Mouse (Mus musculus) macrophage (primary cell): ENCODE measurements around the gene Coro1b. TPM values are rescaled to one million over a fixed set of nuclear protein-coding genes. Genes with fewer than 3 reads are reported as not detected.

Experiments used
- H3K27ac ChIP-seq: fragments of 350-480 bp; formaldehyde crosslinking; 2 replicates; pipeline ENCODE4 v1.9.0; 2021
- H3K36me3 ChIP-seq: fragments of 350-480 bp; formaldehyde crosslinking; 2 replicates; pipeline ENCODE4 v1.9.0; 2021; ENCODE audit errors: inconsistent target
- H3K4me3 ChIP-seq: fragments of 350-480 bp; formaldehyde crosslinking; 2 replicates; pipeline ENCODE4 v1.9.0; 2021; ENCODE audit errors: inconsistent target
- H3K79me2 ChIP-seq: fragments of 350-480 bp; formaldehyde crosslinking; 2 replicates; pipeline ENCODE4 v1.9.0; 2021; ENCODE audit errors: inconsistent target
- WGBS: methylation state at CpG from one replicate; pipeline ENCODE4 v1.1.7; 2026; ENCODE audit warnings: inconsistent platforms; ENCODE audit not compliant: missing documents; 5-methylcytosine and 5-hydroxymethylcytosine counted together
- polyA plus RNA-seq: library from polyadenylated mRNA; stranded (reverse); fragments of 250-400 nt; gene quantifications from 3 replicates; pipeline ENCODE4 v1.2.4, GENCODE M21; 2018; ENCODE audit warnings: inconsistent platforms

Coro1b gene
- polyA plus RNA-seq, 1 experiment from 2014 or later, result 357 TPM

DNA sequence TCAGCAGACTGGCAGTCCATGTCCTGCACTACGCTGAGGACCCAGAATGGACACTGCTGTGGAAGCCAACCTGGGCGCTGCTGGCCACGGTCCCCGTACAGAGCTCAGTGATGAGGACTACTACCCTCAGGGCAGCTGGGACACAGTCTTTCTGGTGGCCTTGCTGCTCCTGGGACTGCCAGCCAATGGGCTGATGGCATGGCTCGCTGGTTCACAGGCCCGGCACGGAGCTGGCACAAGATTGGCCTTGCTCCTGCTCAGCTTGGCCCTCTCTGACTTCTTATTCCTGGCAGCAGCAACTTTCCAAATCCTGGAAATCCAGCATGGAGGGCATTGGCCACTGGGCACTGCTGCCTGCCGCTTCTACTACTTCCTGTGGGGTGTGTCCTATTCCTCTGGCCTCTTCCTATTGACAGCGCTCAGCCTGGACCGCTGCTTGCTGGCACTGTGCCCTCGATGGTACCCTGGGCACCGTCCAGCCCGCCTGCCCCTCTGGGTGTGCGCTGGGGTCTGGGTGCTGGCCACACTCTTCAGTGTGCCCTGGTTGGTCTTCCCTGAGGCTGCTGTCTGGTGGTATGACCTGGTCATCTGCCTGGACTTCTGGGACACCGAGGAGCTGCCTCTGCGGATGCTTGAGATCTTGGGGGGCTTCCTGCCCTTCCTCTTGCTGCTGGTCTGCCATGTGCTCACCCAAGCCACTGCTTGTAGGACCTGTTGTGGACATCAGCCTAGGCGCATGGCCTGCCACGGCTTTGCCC lies 5.8 kb upstream of the Coro1b start:
- Histone ChIP-seq H3K27ac (no peak overlapping the region), H3K36me3 (no peaks in the 10 kb centered on the region), H3K79me2 (no peaks in the 10 kb centered on the region), H3K4me3 (no peak overlapping the region)
- WGBS, result 95% methylated on average over 18 of the region's 18 CpGs

DNA sequence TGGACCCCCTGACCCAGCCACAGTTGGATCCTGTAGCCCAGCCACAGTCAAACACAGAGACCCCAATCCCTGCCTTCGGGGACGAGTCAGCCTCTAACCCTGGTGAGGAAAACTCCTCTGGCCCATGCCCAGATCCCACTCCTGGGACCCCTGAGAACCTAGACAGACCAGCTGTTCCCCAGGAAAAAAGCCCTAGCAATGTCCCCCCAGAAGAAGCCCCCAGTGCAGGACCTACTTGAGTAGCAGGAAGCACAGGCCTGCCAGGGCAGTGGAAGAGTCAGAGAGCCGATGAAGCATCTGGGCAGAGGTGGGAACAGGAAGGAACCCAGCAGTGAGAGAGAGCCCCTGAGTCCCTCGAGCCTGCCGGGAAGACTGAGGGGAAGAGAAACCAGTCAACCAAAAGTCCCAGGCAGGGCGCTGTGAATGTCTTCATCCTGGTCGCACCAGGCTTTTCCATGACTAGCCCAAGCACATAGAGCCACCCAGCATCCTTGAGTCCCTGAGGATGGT lies 4.6 kb upstream of the Coro1b start, which contains the start of gene Cabp4:
Gene Cabp4, minus strand, starts transcription at position 275 of the 510 bp plus-strand sequence.
- H3K36me3 ChIP-seq, result no peaks in the 10 kb centered on the region
- H3K27ac ChIP-seq, result no peak within 1 kb of the TSS
- H3K79me2 ChIP-seq, result peaks cover 3% of the 10 kb centered on the region
- 61% methylated on average over 7 of the region's 7 CpGs for WGBS
- H3K4me3 ChIP-seq, result no peak within 1 kb of the TSS

DNA sequence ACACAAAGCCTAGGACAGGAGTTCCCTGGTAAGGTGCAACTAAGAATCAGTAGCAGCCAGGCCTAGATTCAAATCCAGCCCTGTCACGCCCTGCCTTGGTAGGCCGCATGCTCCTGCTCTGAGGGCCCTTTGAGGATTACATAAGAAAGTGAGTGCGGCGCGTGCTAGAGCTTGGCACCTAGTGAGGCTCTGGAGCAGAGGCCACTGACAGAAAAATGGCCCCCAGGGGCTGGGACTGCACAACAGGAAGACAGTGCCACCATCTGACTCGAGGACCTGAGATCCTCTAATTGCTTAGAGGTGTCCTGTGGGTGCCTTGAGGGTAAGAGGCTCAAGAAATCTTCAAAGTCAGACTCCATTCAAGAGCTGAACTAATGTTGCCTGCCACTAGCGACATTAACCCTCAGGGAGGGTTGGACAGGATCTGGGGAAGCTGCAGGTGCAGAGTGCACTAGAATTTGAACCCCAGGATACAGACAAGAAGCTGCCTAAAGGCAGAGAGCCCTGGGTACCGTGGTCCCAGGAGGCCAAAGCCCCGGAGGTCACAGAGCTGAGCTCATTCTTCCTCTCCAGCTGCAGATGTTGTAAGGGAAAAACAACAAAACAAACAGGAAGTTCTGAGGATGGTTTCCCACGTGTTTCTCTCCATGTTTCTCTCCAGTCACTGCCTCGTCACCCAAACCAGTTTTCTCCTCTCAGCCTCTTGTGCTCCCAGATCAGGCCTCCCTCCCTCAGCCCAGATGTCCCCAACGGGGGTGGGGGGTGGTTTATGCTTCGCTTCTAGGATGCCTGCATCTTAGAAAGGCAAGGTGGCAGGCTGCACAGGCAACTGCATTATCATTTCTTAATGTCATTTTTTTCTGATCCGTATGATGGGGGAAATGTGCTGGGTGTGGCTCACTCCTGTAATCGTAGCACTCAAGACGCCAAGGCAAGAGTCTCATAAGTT lies 3.6 kb upstream of the Coro1b start:
- H3K27ac ChIP-seq, result no peak overlapping the region
- 69% methylated on average over 15 of the region's 16 CpGs for WGBS

DNA sequence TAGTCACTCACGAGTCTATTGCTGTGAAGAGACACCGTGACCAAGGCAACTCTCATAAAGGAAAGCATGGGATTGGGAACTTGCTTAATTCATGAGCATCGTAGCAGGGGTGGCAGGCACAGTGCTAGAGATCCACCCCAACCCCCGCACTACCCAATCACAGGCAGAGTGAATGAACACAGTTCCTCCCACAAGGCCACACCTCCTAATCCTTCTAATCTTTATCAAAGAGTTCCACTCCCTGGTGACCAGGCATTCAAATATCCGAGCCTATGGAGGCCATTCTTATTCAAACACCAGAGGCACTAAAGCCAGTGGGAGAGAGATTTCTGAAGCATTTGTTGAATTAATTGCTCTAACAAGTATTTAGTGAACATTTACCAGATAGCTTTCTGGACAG lies 2.5 kb upstream of the Coro1b start:
- H3K27ac ChIP-seq, result no peak overlapping the region
- H3K79me2 ChIP-seq, result peaks cover 24% of the 10 kb centered on the region
- H3K36me3 ChIP-seq, result peaks cover 13% of the 10 kb centered on the region
- H3K4me3 ChIP-seq, result no peak overlapping the region
- WGBS, result 97% methylated on average over 5 of the region's 5 CpGs

More for the DNA sequence above, 3.6 kb upstream of the Coro1b start:
- Histone ChIP-seq H3K79me2 (peaks cover 13% of the 10 kb centered on the region), H3K4me3 (no peak overlapping the region), H3K36me3 (peaks cover 2% of the 10 kb centered on the region; the same call in 1 of the 2 replicates)

DNA sequence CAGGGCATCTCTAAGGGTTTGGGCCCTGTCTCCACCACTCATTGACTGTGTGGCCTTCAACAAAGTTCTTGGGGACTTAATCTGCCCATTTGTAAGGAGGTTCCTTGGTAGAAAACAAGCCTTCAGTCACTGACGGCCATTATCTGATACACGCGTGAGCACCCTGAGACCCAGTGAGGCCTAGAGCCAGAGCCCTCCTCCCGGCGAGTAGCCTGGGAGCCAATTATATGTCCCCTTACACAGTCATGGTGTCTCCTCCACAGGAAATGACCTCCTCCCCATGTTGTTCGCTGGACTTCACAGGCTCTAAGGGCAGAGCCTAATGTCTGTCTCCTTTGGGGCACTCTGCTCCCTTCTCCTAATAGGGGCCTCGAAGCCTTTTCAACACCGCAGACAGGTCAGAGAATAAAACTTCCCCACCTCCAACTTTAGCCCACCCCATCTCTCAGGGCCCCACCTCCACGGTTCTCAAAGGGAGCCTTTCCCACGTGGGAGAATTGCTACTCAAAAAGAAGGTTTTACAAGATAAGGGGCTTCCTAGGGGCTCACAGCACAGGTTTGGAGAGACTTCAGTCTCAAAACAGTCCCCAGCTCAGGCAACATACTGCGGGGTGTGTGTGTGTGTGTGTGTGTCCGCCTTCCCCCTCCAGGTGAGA lies 1.9 kb upstream of the Coro1b start:
- peaks cover 19% of the 10 kb centered on the region for H3K36me3 ChIP-seq
- peaks cover 26% of the 10 kb centered on the region for H3K79me2 ChIP-seq
- peak overlapping the region; percentile 52 for H3K27ac ChIP-seq
- H3K4me3 ChIP-seq, result no peak overlapping the region
- WGBS, result 85% methylated on average over 11 of the region's 12 CpGs

DNA sequence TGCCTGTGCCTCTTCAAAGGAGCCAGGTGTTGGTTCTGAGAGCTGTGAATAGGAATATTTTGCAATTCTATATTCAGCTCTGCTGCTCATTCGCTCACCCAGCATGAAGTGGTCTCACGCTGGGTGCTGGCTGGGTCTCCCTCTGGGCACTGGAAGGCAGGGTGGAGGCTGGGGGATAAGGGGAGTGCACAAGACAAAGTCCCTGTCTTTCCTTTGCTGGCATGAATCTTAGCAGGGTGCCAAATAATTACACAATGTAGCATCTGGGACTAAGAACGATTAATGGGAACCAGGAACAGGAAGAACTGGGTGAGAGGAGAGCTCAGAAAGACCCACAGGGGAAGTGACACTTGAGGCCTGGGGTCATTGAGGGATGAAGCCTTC lies 1.4 kb upstream of the Coro1b start:
- no peak overlapping the region for H3K4me3 ChIP-seq

DNA sequence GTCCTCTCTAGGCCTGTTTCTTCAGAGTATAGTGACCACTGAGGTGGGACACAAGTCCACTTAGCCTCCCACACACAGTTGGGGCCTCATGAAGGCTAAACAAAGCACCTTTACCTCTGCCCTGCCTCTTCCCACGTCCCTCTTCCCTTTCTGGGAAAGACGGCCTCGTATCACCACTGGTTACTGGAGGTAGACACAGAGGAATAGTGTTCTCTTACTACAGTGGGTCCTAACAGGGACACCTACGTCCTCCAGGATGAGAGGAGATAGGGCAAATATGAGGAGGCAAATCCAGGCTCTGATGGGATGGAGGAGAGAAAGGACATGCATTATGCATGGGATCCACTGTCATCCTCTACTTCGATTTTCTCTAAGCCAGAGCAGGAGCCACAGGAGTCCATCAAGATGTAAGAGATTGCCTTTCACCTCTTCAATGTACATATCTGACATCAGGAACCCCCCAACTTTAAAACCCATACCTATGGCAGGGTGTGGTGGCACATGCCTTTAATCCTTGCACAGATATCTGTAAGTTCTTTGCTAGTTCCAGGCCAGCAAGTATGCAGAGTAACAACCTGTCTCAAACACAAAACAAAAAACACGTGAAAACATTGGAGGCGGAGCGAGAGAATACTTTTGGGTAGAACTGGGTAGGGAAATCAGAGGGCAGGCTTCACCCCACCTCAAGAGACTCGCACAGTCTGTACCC lies 483 bp upstream of the Coro1b start:
- Histone ChIP-seq H3K27ac (peak overlapping the region; percentile 52), H3K4me3 (no peak overlapping the region; the same call in 1 of the 2 replicates), H3K79me2 (peaks cover 26% of the 10 kb centered on the region), H3K36me3 (peaks cover 31% of the 10 kb centered on the region)
- WGBS, result 43% methylated on average over 9 of the region's 9 CpGs

More for the DNA sequence above, 1.4 kb upstream of the Coro1b start:
- H3K79me2 ChIP-seq, result peaks cover 26% of the 10 kb centered on the region
- H3K27ac ChIP-seq, result peak overlapping the region; percentile 52
- H3K36me3 ChIP-seq, result peaks cover 22% of the 10 kb centered on the region
- 50% methylated on average over 3 of the region's 3 CpGs for WGBS

DNA sequence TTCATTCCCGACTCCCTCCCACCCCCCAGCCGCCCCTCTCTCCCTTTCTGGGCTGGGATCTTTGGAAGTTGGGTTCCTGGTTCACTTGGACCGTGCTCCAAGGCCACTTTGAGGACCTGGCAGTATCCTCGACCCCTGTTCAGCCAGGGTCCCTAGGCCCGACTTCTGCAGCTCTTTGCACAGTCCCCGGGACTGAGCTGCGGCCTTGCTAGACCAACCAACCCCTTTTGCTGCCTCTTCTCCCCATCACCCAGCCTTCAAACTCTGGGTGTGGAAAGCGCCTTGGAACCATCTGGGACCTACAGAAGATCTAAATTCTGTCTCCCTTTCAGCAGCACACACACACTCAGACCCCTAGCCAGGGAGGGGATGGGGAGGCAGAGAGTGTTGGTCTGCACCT lies 400 bp downstream of the Coro1b start:
- Histone ChIP-seq H3K27ac (peak overlapping the region; percentile 83), H3K79me2 (peaks cover 26% of the 10 kb centered on the region), H3K4me3 (peak overlapping the region; percentile 99), H3K36me3 (peaks cover 40% of the 10 kb centered on the region)
- 1% methylated on average over 8 of the region's 8 CpGs for WGBS

DNA sequence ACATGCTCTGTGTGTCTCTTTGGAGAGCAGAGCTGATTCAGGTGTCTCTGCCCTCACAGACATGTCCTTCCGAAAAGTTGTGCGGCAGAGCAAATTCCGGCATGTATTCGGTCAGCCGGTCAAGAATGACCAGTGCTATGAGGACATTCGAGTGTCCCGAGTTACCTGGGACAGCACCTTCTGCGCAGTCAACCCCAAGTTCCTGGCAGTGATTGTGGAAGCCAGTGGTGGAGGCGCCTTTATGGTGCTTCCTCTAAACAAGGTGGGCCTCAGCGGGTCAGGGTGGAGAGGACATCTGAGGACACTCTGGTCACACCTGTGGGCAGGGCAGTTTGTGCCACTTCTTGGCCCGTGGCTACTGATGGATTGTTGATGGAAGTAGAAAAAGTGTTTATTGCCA lies 864 bp downstream of the Coro1b start:
- peak overlapping the region; percentile 99 for H3K4me3 ChIP-seq
- peak overlapping the region; percentile 83 for H3K27ac ChIP-seq
- peaks cover 26% of the 10 kb centered on the region for H3K79me2 ChIP-seq
- WGBS, result 57% methylated on average over 7 of the region's 11 CpGs
- H3K36me3 ChIP-seq, result peaks cover 41% of the 10 kb centered on the region

DNA sequence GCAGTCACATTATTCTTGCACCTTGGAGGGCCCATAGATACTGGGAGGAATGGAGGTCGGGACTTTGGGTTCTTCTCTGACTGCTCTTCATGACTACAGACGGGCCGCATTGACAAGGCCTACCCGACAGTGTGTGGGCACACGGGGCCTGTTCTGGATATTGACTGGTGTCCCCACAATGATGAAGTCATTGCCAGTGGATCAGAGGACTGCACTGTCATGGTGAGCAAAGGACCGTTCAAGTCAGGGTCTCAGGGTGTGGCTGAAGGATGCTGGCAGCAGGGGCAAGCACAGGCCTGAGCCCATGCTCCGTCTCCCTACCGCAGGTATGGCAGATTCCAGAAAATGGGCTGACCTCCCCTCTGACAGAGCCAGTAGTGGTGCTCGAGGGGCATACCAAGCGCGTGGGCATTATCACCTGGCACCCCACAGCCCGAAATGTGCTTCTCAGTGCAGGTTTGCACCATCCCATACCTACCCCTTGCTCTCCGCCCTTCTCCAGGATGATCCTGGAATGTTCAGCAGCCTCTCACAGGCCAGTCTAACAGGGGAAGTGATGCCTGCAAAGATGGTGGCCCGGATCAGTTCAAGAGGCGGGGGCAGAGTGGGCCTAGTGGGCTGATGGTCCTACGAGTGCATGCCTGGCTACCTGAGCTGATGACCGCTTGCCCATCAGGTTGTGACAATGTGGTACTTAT lies 1.5 kb downstream of the Coro1b start:
- Histone ChIP-seq H3K4me3 (peak overlapping the region; percentile 99), H3K27ac (peak overlapping the region; percentile 83; the same call in 1 of the 2 replicates), H3K79me2 (peaks cover 26% of the 10 kb centered on the region), H3K36me3 (peaks cover 41% of the 10 kb centered on the region)
- 97% methylated on average over 16 of the region's 17 CpGs for WGBS

DNA sequence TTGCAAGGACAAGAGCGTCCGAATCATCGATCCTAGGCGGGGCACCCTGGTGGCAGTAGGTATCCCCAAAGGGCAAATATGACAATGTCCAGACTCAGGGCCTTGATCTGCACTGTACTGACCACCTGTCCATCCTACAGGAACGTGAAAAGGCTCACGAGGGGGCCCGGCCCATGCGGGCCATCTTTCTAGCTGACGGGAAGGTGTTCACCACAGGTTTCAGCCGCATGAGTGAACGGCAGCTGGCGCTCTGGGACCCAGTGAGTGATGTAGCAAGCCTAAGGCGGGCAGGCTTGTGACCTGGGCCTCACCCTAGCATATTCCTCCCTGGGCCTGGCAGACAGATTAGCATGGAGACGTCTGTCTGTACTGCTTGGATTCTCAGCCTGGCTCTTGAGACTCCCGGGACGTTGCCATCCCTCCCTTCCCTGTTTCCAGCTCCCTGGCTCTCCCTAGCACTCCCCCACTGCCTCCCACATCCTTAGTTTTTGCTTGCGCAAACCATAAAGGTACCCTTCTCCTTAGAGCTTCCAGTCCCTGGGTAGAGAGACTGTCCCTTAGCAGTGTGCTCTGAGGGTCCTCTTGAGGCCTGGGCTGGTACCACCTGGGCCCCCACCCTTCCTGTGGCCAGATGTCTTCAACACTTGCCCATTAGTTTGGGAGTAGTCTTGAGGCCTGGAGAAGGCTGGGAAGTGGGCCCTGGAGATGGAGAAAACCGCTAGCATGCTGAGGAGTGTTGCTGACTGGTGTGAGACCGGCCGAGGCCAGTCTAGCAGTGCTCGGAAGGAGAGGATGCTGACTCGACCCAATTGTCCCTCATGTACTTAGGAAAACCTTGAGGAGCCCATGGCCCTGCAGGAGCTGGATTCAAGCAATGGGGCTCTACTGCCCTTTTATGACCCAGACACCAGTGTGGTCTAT lies 2.4 kb downstream of the Coro1b start:
- Histone ChIP-seq H3K36me3 (peaks cover 41% of the 10 kb centered on the region), H3K27ac (no peak overlapping the region), H3K79me2 (peaks cover 26% of the 10 kb centered on the region), H3K4me3 (no peak overlapping the region)
- WGBS, result 89% methylated on average over 22 of the region's 22 CpGs

DNA sequence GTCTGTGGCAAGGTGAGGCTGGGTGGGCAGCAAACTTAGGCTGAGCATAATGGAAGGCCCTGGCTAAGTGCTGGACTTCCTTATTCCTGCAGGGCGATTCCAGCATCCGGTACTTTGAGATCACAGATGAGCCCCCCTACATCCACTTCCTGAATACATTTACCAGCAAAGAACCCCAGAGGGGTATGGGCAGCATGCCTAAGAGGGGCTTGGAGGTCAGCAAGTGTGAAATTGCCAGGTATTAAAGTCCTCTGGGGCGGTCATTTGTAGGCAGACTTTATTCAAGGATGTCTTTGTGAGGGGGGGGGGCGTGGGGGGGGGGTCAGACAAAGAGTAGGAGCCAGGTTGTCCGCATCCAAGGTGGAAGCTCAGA lies 3.1 kb downstream of the Coro1b start:
- WGBS, result 84% methylated on average over 4 of the region's 5 CpGs

More for the DNA sequence above, 3.1 kb downstream of the Coro1b start:
- no peak overlapping the region for H3K4me3 ChIP-seq
- H3K36me3 ChIP-seq, result peaks cover 43% of the 10 kb centered on the region
- H3K27ac ChIP-seq, result no peak overlapping the region
- H3K79me2 ChIP-seq, result peaks cover 26% of the 10 kb centered on the region
